Mouse (Mus musculus) stomach, postnatal 0 days (tissue): ENCODE measurements at regions not wholly inside any gene's neighbourhood (a gene's known extent, or its start where the extent isn't known, plus 50 kb on each side); places are given as distances from the start of the nearest gene placed in this dataset.

ENCODE experiments used
- CTCF ChIP-seq: IDR thresholded peaks from 2 replicates; pipeline ENCODE4 v1.5.1; 2016; ENCODE audit warnings: antibody characterized with exemption, low read depth, mild to moderate bottlenecking, moderate library complexity
- EP300 ChIP-seq: optimal IDR thresholded peaks from 2 replicates; pipeline ENCODE3; 2016; ENCODE audit warnings: antibody characterized with exemption

- no peak for TF ChIP-seq CTCF
- TF ChIP-seq EP300 = no peak
These were observed 125.3 kb upstream of the Fn1 start for GRCm38 (mm10) chr1:71778292-71778691.
